Mouse (Mus musculus) MEL-GATA-1-ER (cell line): Measurements from ENCODE around the gene Izumo1r.
"Not testable (repeated sequence)": the region's sequence is repeated elsewhere in the genome, so short reads cannot be mapped to it uniquely, and the experiment has no call there.

Experiments
- DNase-seq: peaks from one replicate; pipeline ENCODE4 v3.0.0-alpha.2; 2012; ENCODE audit warnings: low read depth; ENCODE audit errors: extremely low read depth

Izumo1r gene

DNA sequence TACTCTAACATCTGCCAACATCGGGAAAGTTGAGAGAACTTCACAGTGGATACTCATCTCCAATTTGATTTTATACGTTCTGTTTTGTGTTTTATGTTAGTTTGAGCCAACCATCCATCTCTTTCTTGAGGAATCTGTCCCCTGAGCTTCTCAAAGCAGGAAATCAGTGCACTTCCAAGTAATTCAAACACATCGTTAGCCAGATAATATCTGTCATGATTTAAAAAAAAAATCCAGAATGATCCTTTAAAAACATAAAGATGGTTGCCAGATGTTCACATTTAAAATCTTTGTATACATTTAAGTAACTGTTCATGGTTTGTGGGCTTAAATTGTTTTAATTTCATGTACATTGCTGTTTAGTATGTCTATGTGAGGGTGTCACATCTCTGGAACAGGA lies 2.2 kb upstream of the Izumo1r start:
- DNase-seq: no peak

DNA sequence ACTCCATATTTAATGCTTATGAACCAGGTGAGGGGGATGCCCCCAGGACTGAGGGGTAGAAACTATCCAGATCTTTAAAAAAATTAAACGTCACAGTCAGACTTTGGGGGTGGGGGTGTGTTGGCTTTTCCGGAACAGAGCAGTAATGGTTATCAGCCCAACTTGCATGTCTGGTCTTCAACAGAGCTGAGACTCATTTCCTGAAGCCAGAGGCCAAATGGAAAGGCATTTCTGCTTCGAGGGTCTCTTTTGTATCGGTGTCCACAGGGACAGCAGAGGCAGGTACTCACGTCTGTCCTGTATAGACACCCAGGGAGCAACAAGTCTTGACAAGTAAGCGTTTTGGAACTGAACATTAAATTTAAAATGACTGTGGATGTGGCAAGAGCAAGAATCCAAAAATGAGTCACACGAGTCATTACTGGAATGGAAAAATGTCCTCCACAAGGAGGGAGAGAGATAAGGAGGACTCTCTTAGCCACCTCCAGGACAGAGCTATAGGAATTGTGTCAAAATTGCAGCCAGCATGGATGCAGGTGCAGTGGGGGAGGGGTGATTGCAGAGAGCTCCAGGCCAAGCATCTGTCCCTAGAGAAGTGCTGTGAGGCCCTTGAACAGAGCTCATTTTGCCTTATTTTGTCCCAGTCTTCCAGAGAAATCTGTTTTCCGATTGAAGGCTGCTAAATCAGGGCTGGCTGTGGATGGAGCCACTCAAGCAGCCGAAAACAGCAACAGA lies 1.2 kb upstream of the Izumo1r start:
- DNase-seq: no peak

DNA sequence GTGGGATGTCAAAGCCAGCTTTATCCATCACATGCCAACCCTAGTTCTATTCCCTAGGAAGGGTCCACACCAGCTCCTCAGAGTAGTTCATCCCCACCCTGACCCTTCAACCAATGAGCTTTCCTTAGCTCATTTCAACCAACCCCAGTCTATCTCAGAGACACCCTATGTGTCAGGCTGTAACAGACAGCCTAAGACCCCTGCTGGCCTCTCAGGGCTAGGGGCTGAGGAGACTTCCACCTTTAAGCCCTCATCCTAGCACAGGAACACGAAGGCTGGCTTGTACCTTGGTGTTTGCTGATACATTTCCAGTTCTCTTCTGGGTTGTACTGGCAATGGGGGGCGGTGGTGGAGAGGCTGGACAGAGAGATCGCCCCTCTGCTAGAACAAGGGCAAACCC lies 743 bp downstream of the Izumo1r start:
- no peak for DNase-seq

DNA sequence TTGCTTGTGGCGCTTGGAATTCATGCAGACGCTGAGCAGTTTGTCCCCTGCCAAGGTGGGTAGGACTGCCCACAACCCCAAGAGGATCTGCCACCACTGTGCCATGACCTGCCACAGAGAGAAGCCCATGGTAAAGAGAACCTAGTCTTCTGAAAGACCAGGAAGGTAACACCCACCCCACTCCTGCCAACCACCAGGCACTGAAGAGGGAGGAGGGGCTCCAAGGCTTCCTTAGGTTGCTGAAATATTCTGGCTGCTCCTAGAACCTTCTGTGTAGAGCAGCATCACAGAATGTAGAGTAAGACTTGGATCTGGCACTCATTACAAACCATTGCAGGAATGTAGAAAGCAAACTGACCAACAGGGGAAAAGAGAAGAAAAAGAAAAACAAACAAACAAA lies 1.3 kb downstream of the Izumo1r start:
- no peak for DNase-seq

DNA sequence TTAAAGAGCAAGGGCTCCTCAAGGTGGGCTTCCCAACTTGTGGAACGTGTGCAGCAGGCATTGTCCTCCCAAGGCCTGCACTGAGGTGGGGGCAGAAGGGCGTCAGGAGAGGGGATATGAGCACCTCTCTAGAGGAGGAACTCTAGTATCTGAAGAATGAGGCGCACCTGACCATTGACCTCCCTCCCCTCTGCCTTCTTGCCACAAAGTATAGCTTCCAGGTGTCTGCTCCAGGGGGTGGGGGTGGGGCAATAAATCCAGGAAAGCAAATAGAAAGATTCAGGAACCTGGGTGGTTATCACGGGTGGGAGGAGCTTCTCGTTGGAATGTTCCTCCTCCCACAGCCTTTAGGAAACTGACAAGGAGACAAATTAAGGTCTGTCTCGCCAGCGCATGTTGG lies 2.0 kb downstream of the Izumo1r start:
- DNase-seq: no peak

DNA sequence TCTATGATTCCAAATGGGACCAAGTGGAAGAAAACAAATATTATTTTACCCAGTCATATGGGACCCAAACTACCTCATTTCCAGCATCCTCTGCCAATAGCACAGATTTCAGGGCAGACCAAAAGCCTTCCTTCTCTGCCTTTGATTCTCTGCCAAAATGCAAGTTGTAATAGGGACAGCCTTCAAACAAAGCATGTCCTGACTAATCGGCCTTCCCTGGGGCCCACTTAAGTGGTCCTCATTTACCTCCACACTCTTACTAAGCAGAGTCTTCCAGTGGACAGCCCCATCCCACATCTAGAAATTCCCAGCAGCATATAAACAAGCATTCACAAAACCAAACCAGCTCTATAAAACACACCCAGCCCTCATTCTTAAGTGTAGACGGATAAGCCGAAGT lies 6.6 kb downstream of the Izumo1r start:
- no peak for DNase-seq

GRCm38 (mm10) chr9:14895237-14895835 lies 8.4 kb downstream of the Izumo1r start:
- no peak for DNase-seq

GRCm38 (mm10) chr9:14894628-14895027 lies 9.1 kb downstream of the Izumo1r start:
- no peak for DNase-seq

DNA sequence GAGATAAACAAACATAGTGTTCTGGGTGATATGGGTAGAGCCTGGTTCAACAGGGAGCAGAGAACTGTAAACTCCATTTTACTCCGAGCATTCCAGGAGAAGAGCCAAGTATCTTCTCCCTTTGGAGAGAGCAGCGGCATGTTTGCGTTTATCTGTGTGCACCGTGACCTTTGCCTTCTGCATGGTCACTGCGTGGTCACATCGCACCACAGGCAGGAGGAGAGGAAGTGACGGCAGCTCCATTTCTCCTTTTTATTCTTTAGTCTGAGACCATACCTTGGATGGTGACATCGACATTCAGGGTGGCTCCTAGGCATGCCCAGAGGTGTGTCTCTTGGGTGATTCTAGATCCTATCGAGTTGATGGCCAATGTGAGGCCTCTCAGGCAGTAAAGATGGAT lies 10.4 kb downstream of the Izumo1r start:
- DNase-seq: no peak

DNA sequence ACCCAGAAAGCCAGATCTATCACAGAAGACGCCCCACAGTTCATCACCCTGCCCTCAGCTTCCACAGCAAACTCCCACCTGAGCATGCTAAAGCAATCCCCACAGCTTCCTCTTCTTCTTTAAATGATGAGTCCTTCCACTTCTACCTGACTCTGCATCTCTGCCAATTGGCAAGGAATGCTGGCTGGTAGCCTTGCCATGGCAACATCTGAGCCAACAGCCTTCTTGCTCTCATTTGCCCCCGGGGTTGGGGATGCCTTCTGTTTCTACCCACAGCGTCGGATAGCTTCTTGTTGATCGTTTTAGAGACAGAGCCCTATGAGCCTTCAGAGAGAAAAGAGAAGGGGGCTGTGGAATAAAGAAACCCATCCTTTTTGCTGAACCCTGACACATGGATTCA lies 11.9 kb downstream of the Izumo1r start:
- no peak for DNase-seq

- DNase-seq: no peak
Measured at GRCm38 (mm10) chr9:14890699-14891098, 13.1 kb downstream of the Izumo1r start.

DNA sequence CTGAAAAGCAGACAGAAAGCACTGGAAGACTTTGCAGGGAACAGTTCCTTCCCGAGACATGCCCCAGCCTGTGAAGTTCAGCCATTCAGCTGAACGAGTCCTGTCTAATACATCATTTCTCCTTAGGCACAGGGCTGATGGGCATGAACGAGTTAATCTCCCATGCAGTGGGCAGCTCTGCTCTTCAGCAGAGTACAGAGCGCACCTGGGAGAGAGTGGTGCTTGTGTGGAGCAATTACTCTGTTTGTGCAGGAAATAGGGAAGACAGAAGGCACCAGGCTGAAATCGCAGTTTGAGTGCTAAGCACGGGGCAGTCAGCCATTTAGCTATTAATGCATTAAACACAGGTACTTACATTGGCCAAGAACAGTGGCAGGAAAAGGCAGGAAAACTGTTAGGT lies 15.1 kb downstream of the Izumo1r start:
- no peak for DNase-seq

- no peak for DNase-seq
Measured at GRCm38 (mm10) chr9:14887787-14888382, 15.9 kb downstream of the Izumo1r start.

- peak; percentile 14 for DNase-seq
Measured at GRCm38 (mm10) chr9:14885954-14886353, 17.8 kb downstream of the Izumo1r start.

- no peak for DNase-seq
Measured at GRCm38 (mm10) chr9:14885151-14885550, 18.6 kb downstream of the Izumo1r start.

DNA sequence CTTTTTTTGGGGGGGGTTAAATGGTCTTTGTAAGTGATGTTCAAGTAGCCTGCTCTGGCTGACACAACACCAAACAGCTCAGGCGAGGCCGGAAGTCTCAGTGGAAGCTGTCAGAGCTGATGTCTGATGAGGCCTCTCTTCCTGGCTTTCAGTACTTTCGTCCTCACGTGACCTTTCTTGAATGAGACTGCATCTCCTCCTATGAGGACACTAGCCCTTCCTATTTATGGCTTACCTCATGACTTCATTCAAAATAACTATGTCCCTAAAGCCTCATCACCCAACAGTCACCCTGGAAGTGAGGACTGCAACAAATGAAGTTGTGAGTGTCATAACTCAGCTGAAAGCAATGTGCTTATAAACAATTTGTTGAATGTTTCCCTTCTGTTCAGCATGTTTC lies 19.1 kb downstream of the Izumo1r start:
- no peak for DNase-seq

DNA sequence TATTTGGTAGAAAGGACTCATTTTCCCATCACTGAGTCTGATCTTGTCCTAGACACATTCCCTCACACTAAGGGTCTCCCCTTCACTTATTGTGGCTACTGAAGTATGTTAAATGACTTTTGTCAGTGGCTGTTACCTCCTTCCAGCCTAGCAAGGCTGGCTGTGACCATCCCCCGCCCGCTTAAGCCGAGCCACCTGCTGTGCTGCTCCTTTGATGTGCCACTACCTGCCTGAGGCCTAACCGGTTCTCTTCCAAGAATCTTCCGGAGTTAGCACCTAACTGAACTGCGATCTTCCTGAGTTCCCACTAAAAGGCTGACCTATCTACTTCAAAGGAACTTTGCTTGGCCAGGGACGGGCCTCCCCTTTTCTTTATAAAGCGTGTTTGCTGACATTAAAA lies 27.2 kb downstream of the Izumo1r start:
- DNase-seq: not testable (repeated sequence)

DNA sequence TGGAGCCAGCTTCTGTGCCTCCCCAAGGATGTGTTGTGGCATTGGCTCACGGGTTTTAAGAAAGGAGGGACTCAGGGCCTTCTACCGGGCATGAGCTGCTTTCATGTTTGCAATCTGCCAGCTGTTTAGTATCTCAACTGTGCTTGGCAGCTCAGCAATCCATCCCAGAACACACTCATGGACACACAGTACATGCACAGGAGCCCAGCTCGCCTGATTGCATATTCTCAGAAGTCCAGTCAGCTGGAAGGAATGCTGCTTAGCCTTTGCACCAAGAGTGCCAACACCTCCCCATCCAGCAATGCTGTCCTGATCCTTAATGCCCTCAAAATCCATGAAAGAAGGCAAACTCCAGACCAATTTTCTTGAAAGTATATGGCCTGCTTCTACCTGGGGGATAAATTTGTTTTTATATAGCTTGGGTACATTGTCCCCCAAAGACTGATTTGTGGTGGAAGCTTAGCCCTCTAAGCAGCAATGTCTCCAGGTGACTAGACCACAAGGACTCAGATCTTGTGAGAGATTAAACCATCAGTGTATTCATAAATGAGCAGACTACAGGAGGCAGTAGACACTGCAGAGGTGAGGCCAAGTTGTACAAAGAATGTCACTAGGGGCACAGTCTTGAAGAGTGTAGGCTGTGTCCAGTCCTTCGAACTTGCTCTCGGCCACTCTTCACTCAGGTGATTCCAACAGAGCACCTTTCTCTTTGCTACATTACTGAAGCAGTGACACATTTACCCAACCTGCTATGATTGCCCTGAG lies 27.8 kb downstream of the Izumo1r start:
- no peak for DNase-seq

DNA sequence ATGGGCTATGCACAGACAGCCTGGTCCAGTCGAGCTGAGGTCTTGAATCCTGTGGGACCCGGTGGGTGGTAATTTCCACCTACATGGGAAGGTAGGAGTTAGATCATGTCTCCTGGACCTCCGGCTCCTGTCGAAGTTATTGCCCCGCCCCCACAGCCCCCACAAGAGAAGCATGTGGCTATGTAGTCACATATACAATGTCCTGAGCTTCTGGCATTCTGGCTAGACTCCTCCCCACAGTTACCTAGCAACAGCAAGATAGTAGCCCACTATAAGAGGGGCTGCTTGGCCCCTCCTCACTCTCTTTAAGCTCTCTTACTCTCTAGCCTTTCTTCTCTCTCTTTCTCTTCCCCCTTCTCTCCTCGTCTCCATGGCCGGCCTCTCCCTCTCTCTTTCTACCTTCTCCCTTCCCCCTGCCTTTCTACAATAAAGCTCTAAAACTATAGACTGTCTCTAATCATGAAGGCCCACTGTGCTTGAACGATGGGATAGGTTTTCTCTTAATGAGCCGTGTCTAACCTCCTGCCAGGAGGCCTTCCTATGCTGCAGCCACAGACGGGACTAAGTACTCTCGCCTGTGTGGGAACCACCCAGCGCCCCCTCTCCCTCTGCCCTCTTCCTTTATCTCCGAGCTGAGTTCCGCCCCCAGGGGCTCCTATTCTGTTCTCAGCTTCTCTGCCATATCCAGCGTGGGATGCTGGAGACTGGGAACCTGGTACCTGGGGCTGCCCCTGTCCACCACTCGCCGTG lies 31.4 kb downstream of the Izumo1r start:
- no peak for DNase-seq

DNA sequence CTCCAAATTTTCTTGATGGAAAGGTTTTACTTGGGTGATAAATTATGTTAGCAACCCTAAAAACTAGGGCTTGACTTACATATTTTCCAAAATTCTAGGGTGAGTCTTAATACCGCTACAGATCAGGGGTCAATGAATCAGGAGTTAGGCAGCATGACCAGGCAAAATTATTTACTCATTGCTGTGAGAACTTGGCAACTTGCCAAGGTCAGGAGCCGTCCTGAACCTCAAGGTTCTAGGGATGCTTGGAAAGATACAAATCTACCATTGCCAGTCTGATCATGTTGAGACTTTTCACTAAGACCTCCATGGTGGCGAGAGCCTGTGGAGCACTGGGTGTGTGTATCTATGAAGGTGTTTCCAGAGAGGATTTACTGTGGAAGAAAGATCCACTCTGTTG lies 32.2 kb downstream of the Izumo1r start:
- DNase-seq: no peak

DNA sequence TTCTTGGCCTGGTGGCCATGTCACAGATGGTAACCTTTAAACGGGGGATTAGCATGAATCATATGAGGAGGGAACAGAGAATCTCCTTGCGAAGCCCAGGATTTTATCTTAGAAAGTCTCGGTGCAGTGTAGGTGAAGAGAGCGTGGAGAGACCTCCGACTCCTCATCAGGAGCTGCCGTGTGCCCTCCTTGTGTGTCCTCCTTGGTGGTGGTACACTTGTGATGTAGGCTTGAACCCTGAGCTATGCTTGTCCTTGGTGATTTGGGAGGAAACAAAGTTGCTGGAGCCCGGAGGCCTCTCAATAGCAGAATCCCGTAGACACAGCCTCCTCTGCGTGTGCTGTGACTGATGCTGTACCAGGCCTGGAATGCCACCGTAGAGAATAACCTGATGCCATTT lies 32.9 kb downstream of the Izumo1r start:
- no peak for DNase-seq
